Mouse (Mus musculus) megakaryocyte-erythroid progenitor cell, adult 5-6 weeks (primary cell): ENCODE results near the gene Jph4. TPM values are rescaled to one million over a fixed set of nuclear protein-coding genes. Genes with fewer than 3 reads are reported as not detected.

Experiments used
- ATAC-seq: replicated peaks from 2 replicates; pipeline ENCODE4 v1.8.0; 2016; ENCODE audit warnings: mild to moderate bottlenecking, inconsistent platforms; ENCODE audit not compliant: severe bottlenecking, poor library complexity, low FRiP score, low TSS enrichment
- total RNA-seq, 2 experiments: library from RNA; stranded (forward) in 1 of 2; stranded (reverse) in 1 of 2; fragments of 200-1000, 215-1000 nt in 1 of 2; fragments of >200 nt in 1 of 2; fragmentation: Nextera tagmentation in 1 of 2; gene quantifications; 2 replicates each; pipeline ENCODE4 v1.2.3; 2014 to 2017

The Jph4 gene
- total RNA-seq (2014; fragmentation: Nextera tagmentation) (not detected in 2 replicates), total RNA-seq (2017) (0.05 TPM in 1 of 2 replicates, not detected in the other)

- ATAC-seq: no peak
These were observed at the start of gene Jph4 for GRCm38 (mm10) chr14:55116425-55117200. Gene Jph4 (minus strand): TSS chr14:55116935.

- ATAC-seq: no peak
These were observed 47.6 kb upstream of the Jph4 start for GRCm38 (mm10) chr14:55164172-55164806.

DNA sequence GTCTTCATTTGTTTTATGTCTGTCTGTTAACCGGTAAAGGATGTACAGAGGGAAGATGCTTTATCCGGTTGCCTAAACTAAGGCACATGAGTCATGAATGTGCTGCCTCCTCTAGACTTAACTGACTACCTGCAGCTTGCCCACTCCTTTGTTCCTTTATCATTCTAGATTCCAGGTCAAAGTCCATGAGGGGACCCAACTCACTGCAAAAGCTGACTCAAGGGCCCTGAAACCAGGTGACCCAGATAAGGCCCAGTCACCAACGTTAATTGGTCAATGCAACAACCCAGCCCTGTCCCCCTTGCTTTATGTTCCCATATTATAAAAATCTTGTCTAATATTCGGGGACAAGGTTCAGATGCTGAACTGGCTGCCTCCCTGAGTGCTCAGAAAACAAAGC is 45.4 kb upstream of the Jph4 start:
- ATAC-seq: no peak

DNA sequence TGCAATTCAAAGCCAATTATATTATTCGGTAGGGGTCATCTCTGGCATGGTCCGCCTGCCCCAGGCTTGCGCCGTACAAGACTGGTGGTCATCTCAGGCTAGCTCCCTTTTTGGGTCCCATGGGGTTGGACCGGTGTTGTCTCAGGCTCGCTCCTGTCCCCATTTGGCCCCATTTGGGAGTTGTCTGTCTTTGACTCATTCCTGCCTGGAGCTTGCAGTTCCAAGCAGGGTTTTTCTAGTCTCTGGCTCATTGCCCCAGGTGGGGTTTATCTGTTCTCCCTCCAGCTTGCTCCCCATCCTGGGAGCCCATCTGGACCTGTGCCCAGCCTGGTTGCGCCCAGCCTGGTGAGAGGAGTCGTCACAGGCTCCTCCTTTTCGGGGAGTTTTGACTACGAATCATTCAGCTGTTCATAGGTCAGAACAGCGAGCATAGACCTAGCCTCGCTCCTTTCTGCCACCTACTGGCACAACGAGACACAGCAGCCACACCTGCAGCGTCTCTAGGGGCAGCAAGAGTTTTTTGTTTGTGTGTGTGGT is 44.4 kb upstream of the Jph4 start:
- peak; percentile 93 for ATAC-seq

GRCm38 (mm10) chr14:55160251-55161071 is 43.7 kb upstream of the Jph4 start:
- peak; percentile 69 for ATAC-seq

DNA sequence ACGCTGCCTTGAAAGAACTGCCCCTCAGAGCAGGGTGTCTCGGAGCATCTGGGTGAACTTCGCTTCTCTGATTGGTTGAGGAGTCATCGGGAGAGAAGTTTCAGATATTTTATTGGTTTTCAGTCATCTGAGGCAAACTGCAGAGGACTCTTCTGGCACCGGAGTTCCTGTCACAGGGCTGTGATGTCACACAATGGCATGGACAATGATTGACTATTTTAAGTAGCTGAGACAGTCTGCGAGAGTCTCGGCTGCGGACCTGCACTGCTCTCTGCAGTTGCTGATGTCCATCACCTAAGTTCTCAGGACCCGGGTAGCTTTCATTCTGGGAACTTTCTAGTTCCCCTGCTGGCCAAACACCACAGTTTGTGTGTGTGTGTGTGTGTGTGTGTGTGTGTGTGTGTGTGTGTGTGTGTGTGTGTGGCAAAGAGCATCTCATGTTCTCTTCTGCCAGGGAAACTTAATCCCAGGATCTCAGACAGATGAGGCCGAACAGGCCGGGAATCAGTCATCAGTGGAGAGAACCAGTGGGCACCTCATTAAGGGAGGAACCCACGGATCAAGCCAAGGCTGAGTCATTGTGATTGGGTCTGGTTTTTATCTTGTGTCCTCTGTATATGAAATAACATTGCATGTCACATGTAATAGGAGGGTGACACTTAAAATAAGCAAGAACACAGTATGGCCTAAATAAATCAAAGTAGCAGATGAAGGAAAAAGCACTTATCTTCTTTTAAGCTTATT is 40.8 kb upstream of the Jph4 start:
- no peak for ATAC-seq

DNA sequence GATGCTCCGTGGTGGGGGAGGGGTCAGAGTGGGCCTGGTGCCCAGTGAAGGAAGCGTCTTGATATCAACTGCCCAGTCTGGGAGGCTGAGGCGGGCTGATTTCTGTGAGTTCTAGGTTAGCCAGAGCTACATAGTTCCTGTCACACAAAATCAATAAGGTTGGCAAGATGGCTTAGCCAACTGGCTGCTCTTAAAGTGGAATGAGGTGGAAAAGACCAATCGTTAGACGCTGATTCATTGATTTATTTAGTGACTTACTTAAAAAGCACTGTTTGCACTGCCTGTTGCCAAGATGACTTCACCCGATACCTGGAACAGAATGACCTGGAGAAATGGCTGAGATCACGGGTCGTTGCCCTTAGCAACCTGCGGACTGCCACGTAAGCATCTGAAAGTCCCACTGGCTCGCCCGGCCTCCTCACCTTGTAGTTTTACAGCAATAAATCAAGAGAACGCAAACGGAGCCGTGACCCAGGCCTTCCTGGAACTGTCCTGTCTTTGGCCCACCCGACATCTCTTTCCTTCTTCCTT is 36.3 kb upstream of the Jph4 start:
- no peak for ATAC-seq

- no peak for ATAC-seq
These were observed 35.4 kb upstream of the Jph4 start for GRCm38 (mm10) chr14:55152174-55152573.

GRCm38 (mm10) chr14:55150985-55151384 is 34.2 kb upstream of the Jph4 start:
- no peak for ATAC-seq

DNA sequence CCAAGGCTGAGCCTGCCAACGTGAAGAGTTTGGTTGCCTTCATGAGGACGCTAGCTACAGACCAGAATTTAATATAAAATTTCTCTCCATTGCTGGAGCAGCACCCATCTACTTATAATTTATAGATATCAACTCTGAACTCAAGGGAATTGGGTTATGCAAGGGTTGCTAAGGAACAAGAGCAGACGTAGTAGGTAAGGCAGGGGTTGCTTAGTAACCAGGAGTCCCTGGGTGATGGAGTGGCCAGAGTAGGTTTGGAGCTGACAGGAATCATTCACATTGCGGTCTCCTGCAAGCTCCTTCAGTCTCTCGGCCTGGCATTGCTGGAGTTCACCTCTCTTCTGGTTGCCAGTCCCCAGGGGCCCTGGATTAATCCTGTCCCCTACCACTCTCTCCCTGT is 32.3 kb upstream of the Jph4 start:
- no peak for ATAC-seq

DNA sequence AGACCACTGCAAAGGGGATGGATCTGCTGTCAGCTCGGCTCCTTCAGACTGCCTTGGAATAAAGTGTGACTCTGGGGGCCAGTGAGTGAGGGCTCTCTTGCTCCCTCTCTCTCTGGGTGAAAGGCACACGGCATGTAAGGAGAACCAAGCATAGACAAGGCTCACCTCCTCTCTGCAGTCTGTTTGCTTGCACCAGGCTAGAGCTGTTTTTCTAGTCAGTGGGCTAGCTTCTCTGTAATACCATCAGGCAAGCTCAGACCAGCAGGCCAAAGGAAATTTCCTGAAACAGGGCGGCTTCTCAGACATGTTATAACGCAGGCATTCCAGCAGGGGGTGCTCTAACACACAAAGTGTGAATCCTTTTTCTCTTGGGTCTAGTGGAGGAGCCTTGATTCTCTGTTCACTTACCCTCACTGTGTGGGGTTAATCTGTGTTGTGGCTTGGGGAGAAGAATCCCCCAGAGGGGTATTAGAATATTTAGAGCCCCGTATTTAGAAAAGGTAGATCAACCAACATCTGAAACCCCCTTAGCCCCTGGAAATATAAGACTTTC is 31.7 kb upstream of the Jph4 start:
- no peak for ATAC-seq

GRCm38 (mm10) chr14:55146829-55147401 is 30.2 kb upstream of the Jph4 start:
- no peak for ATAC-seq

GRCm38 (mm10) chr14:55146324-55146723 is 29.6 kb upstream of the Jph4 start:
- no peak for ATAC-seq

DNA sequence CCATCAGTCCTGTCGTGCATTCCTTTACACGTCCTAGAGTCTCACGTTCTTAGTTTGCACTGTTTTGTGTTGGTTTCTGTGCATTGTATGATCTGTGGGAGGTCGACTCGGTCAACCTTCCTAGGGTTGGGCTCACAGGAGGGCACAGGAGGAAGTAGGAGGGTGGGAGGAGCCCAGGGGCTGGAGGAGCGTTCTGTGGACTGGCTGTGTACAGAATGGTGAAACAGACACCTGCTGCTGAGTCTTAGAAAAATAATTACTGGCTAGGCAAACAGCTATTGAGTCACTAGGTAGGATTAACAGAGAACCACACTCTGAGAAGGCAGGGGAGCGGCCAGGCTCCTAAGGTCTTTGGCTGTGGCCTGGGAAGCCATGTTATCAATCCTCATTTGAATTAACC is 22.6 kb upstream of the Jph4 start:
- no peak for ATAC-seq

DNA sequence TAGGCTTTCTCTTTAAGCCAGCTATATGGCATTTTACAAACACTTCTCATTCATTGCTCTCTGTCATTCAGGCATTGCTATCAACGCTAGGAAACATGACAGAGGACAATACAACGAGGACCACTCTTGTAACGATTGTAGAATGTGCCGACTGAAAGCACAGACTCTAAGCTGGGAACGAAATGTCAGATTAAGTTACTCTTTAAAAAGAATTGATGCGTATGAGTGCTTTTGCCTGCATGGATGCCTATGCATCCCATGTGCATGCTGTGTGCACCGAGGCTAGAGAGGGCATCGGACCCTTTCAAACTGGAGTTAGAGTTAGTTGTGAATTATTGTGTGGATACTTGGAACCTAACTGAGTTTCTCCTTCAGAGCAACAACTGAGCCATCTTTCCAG is 18.9 kb upstream of the Jph4 start:
- no peak for ATAC-seq

DNA sequence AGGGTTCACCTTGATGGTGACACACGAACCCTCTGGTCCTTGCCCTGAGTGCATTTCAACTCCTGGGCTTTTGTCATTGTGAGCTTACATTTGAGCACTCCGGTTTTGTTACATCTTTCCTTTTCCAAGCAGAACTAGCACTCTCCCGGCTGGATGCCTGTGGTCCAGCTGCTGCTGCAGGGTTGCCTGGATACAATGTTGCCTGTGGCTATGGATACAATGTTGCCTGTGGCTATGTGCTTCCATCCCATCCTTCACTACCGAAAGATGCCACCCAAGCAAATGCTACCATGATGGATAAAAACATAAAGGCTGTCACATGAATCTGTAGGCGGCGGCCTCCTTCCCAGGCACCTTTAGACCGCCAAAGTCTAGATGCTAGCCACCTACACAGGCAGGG is 9.8 kb upstream of the Jph4 start:
- ATAC-seq: no peak

- no peak for ATAC-seq
These were observed 9.0 kb upstream of the Jph4 start for GRCm38 (mm10) chr14:55125711-55126110.

DNA sequence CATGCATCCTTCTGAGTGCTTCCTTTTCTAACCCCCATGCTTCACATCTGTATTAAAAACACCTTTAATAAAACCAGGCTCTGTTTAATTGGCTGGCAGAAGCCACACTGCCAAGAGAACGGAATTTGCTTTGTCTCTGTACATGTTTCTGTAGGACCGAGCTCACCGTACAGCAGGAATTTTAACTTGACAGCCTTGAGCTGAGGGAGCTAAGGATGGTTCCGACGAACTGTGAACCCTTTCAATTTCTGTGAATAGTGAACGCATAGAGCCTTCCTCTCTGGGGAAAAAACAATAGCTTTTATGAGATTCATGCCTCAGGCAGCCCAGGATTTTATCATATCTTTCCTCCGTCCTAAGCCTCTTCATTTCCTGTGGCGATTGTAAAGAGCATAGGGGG is 5.6 kb upstream of the Jph4 start:
- no peak for ATAC-seq

DNA sequence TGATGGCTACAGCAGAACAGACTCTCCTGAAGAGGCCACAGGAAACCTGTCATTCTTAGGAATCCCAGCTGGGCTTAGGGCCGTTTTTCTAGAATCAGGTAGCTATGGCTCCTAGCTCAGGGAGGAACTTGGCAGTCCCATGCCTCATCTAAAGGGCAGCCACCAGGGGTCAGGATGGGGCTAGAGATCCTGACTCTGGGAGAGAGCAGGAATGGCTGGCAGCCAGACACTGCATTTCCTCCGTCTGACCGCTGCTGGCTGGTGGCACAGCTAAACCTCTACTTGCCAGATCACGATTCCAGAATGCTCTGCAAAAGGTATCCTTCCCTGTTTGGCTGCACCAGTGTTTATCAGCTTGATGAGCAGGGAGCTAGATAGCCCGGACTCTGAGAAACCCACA is 5.2 kb upstream of the Jph4 start:
- ATAC-seq: peak; percentile 76
